Mouse (Mus musculus) ES-E14 (cell line): ENCODE measurements around the gene Clstn3. TPM values are rescaled to one million over a fixed set of nuclear protein-coding genes. Genes with fewer than 3 reads are reported as not detected.
"Not testable (repeated sequence)": the region's sequence is repeated elsewhere in the genome, so short reads cannot be mapped to it uniquely, and the experiment has no call there.

Experiments
- DNase-seq: peaks from one replicate; pipeline ENCODE4 v3.0.0-alpha.2; 2013; ENCODE audit warnings: low read depth, low spot score
- H3K27ac ChIP-seq: 2 replicates; pipeline ENCODE4 v1.5.1; 2012; ENCODE audit warnings: low read depth, mild to moderate bottlenecking, low read length, moderate library complexity, mixed read lengths; ENCODE audit not compliant: poor library complexity, insufficient read depth, severe bottlenecking
- H3K36me3 ChIP-seq: 2 replicates; pipeline ENCODE4 v1.6.1; 2012; ENCODE audit warnings: mild to moderate bottlenecking, low read length, moderate library complexity, mixed read lengths; ENCODE audit not compliant: control insufficient read depth, poor library complexity, insufficient read depth, severe bottlenecking
- H3K4me1 ChIP-seq, 2 experiments: fragments of 150-350 bp in 1 of 2; sonication (generic) in 1 of 2; 2 replicates each; pipeline ENCODE4 v1.6.1; 2012; ENCODE audit warnings: low read length in 2 of 2, mild to moderate bottlenecking in 1 of 2, mixed read lengths in 1 of 2; ENCODE audit not compliant: control insufficient read depth in 2 of 2, insufficient read depth in 2 of 2, poor library complexity in 1 of 2
- H3K4me3 ChIP-seq, 2 experiments: fragments of 150-350 bp in 1 of 2; sonication (generic) in 1 of 2; 2 replicates each; pipeline ENCODE4 v1.5.1; 2012; ENCODE audit warnings: low read length in 2 of 2, low read depth in 1 of 2, mild to moderate bottlenecking in 1 of 2, mixed read lengths in 1 of 2; ENCODE audit not compliant: insufficient read depth in 1 of 2, poor library complexity in 1 of 2, severe bottlenecking in 1 of 2
- H3K9ac ChIP-seq: 2 replicates; pipeline ENCODE4 v1.6.1; 2012; ENCODE audit warnings: low read depth, mild to moderate bottlenecking, low read length, mixed read lengths; ENCODE audit not compliant: poor library complexity, insufficient read depth, severe bottlenecking
- H3K9me3 ChIP-seq: fragments of 150-350 bp; sonication (generic); 2 replicates; pipeline ENCODE4 v1.6.1; 2012; ENCODE audit warnings: low read depth, mild to moderate bottlenecking, low read length; ENCODE audit not compliant: control insufficient read depth, insufficient read depth
- CHD2 ChIP-seq: IDR thresholded peaks from 2 replicates; pipeline ENCODE4 v1.6.1; 2014; ENCODE audit warnings: mild to moderate bottlenecking, low read depth, low read length, inconsistent platforms
- HCFC1 ChIP-seq: IDR thresholded peaks from 2 replicates; pipeline ENCODE4 v1.6.1; 2012; ENCODE audit warnings: low read length, inconsistent platforms, borderline replicate concordance; ENCODE audit not compliant: insufficient read depth
- MAFK ChIP-seq: IDR thresholded peaks from 2 replicates; pipeline ENCODE4 v1.6.1; 2014; ENCODE audit warnings: mild to moderate bottlenecking, low read depth, low read length, inconsistent platforms; ENCODE audit not compliant: insufficient read depth
- ZC3H11A ChIP-seq: IDR thresholded peaks from 2 replicates; pipeline ENCODE4 v1.6.1; 2012; ENCODE audit warnings: low read depth, mild to moderate bottlenecking, inconsistent platforms, low read length, borderline replicate concordance
- ZNF384 ChIP-seq: IDR thresholded peaks from 2 replicates; pipeline ENCODE4 v1.6.1; 2012; ENCODE audit warnings: low read depth, low read length, inconsistent platforms
- in situ Hi-C, 2 experiments: fragments of 600-800 bp; cut with MboI; formaldehyde crosslinking; loops; one replicate each; pipeline ENCODE4 v1.15.1; 2025; ENCODE audit warnings: low sequenced_read_pairs in 2 of 2, inconsistent platforms in 1 of 2; ENCODE audit not compliant: unreplicated experiment in 2 of 2
- total RNA-seq: library from RNA; depleted of rRNA; stranded (reverse); fragments of 300-350 nt; gene quantifications from 2 replicates; pipeline ENCODE4 v1.2.3, GENCODE M21; 2012

The Clstn3 gene
- total RNA-seq, 1 experiment, result 37.0 TPM

- DNase-seq, result no peak
- H3K9me3 ChIP-seq, result no peaks in the 10 kb centered on the region
- no peak overlapping the region for H3K9ac ChIP-seq
- peaks cover 12 to 31% of the 10 kb centered on the region in 2 experiments for H3K4me1 ChIP-seq
- H3K27ac ChIP-seq, result no peak overlapping the region
- in situ Hi-C loops, result no loop called here
- TF ChIP-seq MAFK (no peak), HCFC1 (no peak), CHD2 (no peak), ZNF384 (no peak), ZC3H11A (no peak)
- no peak overlapping the region for H3K4me3 ChIP-seq
- H3K36me3 ChIP-seq, result no peaks in the 10 kb centered on the region
Observed at GRCm38 (mm10) chr6:124426604-124427003, 38.0 kb downstream of the Clstn3 start.

- no peak for DNase-seq
- Histone ChIP-seq H3K36me3 (no peaks in the 10 kb centered on the region), H3K27ac (no peak overlapping the region), H3K9me3 (no peaks in the 10 kb centered on the region), H3K4me3 (no peak overlapping the region), H3K4me1 (peaks cover 10 to 29% of the 10 kb centered on the region in 2 experiments), H3K9ac (peak overlapping the region; percentile 53; the same call in 1 of the 2 replicates)
- no peak for TF ChIP-seq MAFK
- TF ChIP-seq CHD2, result no peak
- no peak for TF ChIP-seq HCFC1
- TF ChIP-seq ZC3H11A, result no peak
- no peak for TF ChIP-seq ZNF384
- in situ Hi-C loops, result no loop called here
Observed at GRCm38 (mm10) chr6:124425523-124425922, 39.1 kb downstream of the Clstn3 start.

- H3K4me1 ChIP-seq, result peaks cover 10 to 24% of the 10 kb centered on the region in 2 experiments
- H3K9ac ChIP-seq, result peak overlapping the region; percentile 53; the same call in 1 of the 2 replicates
- H3K27ac ChIP-seq, H3K4me3 ChIP-seq, DNase-seq, H3K36me3 ChIP-seq, H3K9me3 ChIP-seq, in situ Hi-C loops: not testable (repeated sequence)
Observed at GRCm38 (mm10) chr6:124425042-124425441, 39.6 kb downstream of the Clstn3 start.

- Histone ChIP-seq H3K27ac (no peak overlapping the region), H3K4me1 (peaks cover 5 to 15% of the 10 kb centered on the region in 2 experiments; a peak in 2 of 4 replicates), H3K4me3 (no peak overlapping the region), H3K9me3 (no peaks in the 10 kb centered on the region), H3K36me3 (no peaks in the 10 kb centered on the region), H3K9ac (no peak overlapping the region)
- in situ Hi-C loops, result no loop called here
- TF ChIP-seq HCFC1, result 0 out of 2 replicates have a peak, but pooled peaks have one; percentile 41
- no peak for TF ChIP-seq CHD2
- no peak for DNase-seq
Observed at GRCm38 (mm10) chr6:124424068-124424498, 40.5 kb downstream of the Clstn3 start.

DNA sequence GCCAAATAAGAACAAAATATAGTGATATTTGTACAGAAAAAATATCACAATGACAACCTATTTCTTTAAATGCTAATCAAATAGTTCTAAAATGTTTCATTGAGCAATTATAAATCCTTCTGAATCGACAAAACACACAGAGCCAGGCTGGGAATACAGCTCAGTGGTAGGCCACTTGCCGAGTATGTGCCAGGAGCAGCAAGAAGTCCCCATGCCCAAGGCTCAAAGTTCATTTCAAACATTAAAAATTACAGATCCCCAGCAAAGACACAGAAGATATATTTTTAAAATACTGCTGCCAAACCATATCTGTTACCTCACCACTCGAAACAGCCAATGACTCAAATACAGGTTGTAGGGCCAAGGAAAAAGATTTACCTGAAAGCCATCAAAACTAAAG, 45.9 kb downstream of the Clstn3 start:
- no peak overlapping the region for H3K9ac ChIP-seq
- no peaks in the 10 kb centered on the region; a peak in 1 of 4 replicates for H3K4me1 ChIP-seq
- no peak overlapping the region for H3K4me3 ChIP-seq
- in situ Hi-C loops, result no loop called here
- H3K36me3 ChIP-seq, result no peaks in the 10 kb centered on the region
- no peak for TF ChIP-seq CHD2
- no peak for TF ChIP-seq ZNF384
- TF ChIP-seq ZC3H11A, result no peak
- no peak for TF ChIP-seq HCFC1
- TF ChIP-seq MAFK, result no peak
- H3K27ac ChIP-seq, result no peak overlapping the region
- DNase-seq, result no peak
- H3K9me3 ChIP-seq, result no peaks in the 10 kb centered on the region
